Mouse (Mus musculus) CH12.LX (cell line): Measurements from ENCODE around the gene Gm11042.

Experiments
- BHLHE40 ChIP-seq: IDR thresholded peaks from 2 replicates; pipeline ENCODE4 v1.6.1; 2011; ENCODE audit warnings: mild to moderate bottlenecking, low read depth, low read length, improper control_type of control experiment
- CHD1 ChIP-seq: IDR thresholded peaks from 2 replicates; pipeline ENCODE4 v1.6.1; 2012; ENCODE audit warnings: low read depth, low read length, improper control_type of control experiment, inconsistent platforms
- CTCF ChIP-seq, 2 experiments: IDR thresholded peaks in 1 of 2; conservative IDR thresholded peaks in 1 of 2; 2 replicates each; pipeline ENCODE4 v1.5.1; 2011 to 2012; ENCODE audit warnings: low read depth in 2 of 2, low read length in 2 of 2, improper control_type of control experiment in 1 of 2, inconsistent platforms in 1 of 2, mild to moderate bottlenecking in 1 of 2, moderate library complexity in 1 of 2
- ELF1 ChIP-seq: IDR thresholded peaks from 2 replicates; pipeline ENCODE4 v1.6.1; 2014; ENCODE audit warnings: low read depth, mild to moderate bottlenecking, inconsistent platforms, low read length, improper control_type of control experiment
- ETS1 ChIP-seq: conservative IDR thresholded peaks from 2 replicates; pipeline ENCODE4 v1.6.1; 2012; ENCODE audit warnings: low read depth, mild to moderate bottlenecking, inconsistent platforms, low read length, improper control_type of control experiment, moderate library complexity
- GABPA ChIP-seq: IDR thresholded peaks from 2 replicates; pipeline ENCODE4 v1.6.1; 2012; ENCODE audit warnings: low read depth, low read length, improper control_type of control experiment, inconsistent platforms; ENCODE audit not compliant: insufficient replicate concordance
- MAX ChIP-seq: IDR thresholded peaks from 2 replicates; pipeline ENCODE4 v1.6.1; 2011; ENCODE audit warnings: low read length, improper control_type of control experiment
- POLR2A ChIP-seq: IDR thresholded peaks from 2 replicates; pipeline ENCODE4 v1.6.1; 2011; ENCODE audit warnings: low read depth, mild to moderate bottlenecking, improper control_type of control experiment, low read length
- RAD21 ChIP-seq: IDR thresholded peaks from 2 replicates; pipeline ENCODE4 v1.6.1; 2011; ENCODE audit warnings: low read depth, mild to moderate bottlenecking, low read length, improper control_type of control experiment, moderate library complexity
- RCOR1 ChIP-seq: conservative IDR thresholded peaks from 2 replicates; pipeline ENCODE4 v1.6.1; 2012; ENCODE audit warnings: low read depth, mild to moderate bottlenecking, inconsistent platforms, low read length, improper control_type of control experiment
- SIN3A ChIP-seq: IDR thresholded peaks from 2 replicates; pipeline ENCODE4 v1.6.1; 2012; ENCODE audit warnings: low read length, improper control_type of control experiment, inconsistent platforms
- UBTF ChIP-seq: IDR thresholded peaks from 2 replicates; pipeline ENCODE4 v1.6.1; 2012; ENCODE audit warnings: low read depth, mild to moderate bottlenecking, inconsistent platforms, low read length, improper control_type of control experiment, moderate library complexity
- USF1 ChIP-seq: IDR thresholded peaks from 2 replicates; pipeline ENCODE4 v1.6.1; 2014; ENCODE audit warnings: low read depth, mild to moderate bottlenecking, inconsistent platforms, low read length, improper control_type of control experiment
- USF2 ChIP-seq: conservative IDR thresholded peaks from 2 replicates; pipeline ENCODE4 v1.6.1; 2011; ENCODE audit warnings: low read depth, low read length, improper control_type of control experiment

DNA sequence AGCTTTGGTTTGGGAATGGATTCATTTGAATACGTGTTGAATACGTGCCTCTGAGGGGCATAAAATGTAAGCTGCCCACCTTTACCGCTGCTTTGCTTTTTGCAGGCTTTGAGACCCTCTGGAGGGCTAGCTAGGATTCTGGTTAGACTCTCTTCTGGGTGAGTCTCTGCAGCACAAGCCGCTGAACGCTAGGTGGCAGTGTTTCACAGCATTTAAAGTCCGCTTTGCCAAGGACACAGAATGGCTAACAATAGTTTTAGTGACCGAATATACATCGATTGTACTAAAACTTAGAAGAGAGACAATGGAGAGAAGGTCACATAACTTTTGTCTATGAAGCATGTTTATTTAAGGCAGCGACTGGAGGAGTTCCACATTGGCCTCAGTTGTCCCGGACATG is 4.1 kb upstream of the Gm11042 start:
- TF ChIP-seq CTCF (conservative IDR thresholded peaks at IDR 0.05 in 1 of 2, IDR thresholded peaks at IDR 0.05 in 1 of 2; ENCODE audit: low read depth in 2 of 2, low read length in 2 of 2) (peak; percentile 85 to 97), UBTF (no peak), ELF1 (no peak), POLR2A (no peak), CHD1 (no peak), RAD21 (peak; percentile 86), USF1 (no peak), RCOR1 (no peak), BHLHE40 (no peak), ETS1 (no peak), USF2 (no peak), GABPA (no peak), MAX (no peak), SIN3A (no peak)
